In the genomic region with DNA sequence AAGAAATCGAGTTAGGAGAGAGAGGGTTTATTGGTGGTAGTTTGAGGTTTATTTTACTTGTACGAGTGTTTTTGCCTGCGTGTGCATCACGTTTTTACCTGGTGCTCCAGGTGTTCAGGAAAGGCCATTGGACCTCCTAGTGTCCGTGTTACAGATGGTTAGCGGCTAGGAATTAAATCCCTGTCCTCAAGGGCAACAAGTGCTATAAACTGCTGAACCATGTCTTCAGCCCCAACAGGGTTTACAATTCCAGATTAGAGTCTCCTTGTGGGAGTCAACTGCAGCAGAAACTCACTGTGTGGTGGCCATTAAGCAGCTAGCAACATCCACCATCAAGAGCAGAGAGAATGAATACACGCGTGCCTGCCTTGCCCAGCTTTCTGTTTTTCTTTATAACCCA, we compare ENCODE assay signal across 24 mouse cellular contexts. TPM values are rescaled to one million over a fixed set of nuclear protein-coding genes. Genes with fewer than 3 reads are reported as not detected.
A peak's percentile ranks its signal among the peaks of the same experiment; 100 is the strongest.
DNase-seq lines count a peak whose midpoint lies in the region; ATAC-seq and TF ChIP-seq lines count a peak whose summit lies in the region.
"Had no signal": no experiment of that assay in that cellular context is flagged by ENCODE, and none has a peak within 500 bp of the region (broad histone marks: within the 10 kb centered on the region; RNA-seq: fewer than 3 reads in every experiment).

No protein-coding gene starts in this region.

- H3K4me1 ChIP-seq in intestine, postnatal 0 days (replicated peaks; ENCODE audit: control insufficient read depth, insufficient read depth, low read length), result no peaks in the 10 kb centered on the region
- peaks cover 3% of the 10 kb centered on the region; the same call in 1 of the 2 replicates for H3K4me1 ChIP-seq in intestine, embryonic 16.5 days (ENCODE audit: control insufficient read depth, insufficient read depth, low read length)
- no peaks in the 10 kb centered on the region; the same call in 1 of the 2 replicates for H3K4me1 ChIP-seq in kidney, adult 2 months (ENCODE audit: control insufficient read depth, insufficient read depth, low read length)
- no peaks in the 10 kb centered on the region for H3K4me1 ChIP-seq in kidney, embryonic 16.5 days (ENCODE audit: insufficient read depth, low read length)
- H3K4me1 ChIP-seq: embryonic facial prominence, embryonic 12.5 days; embryonic facial prominence, embryonic 15.5 days; hindbrain, embryonic 12.5 days had no signal

- no peak for ATAC-seq in intestine, postnatal 0 days
- no peak for ATAC-seq in intestine, embryonic 16.5 days
- 0 out of 2 replicates have a peak, but pooled peaks have one; percentile 51 for ATAC-seq in kidney, embryonic 16.5 days (ENCODE audit: low FRiP score, low TSS enrichment)
- ATAC-seq: activated CD4-positive, CD25-positive, alpha-beta regulatory T cell, adult 4 months; forebrain, embryonic 14.5 days; forebrain, postnatal 0 days had no signal

- no peak overlapping the region for H3K4me3 ChIP-seq in intestine, postnatal 0 days (ENCODE audit: low read depth, low read length)
- H3K4me3 ChIP-seq in intestine, embryonic 16.5 days (ENCODE audit: low read length), result no peak overlapping the region
- no peak overlapping the region for H3K4me3 ChIP-seq in kidney, adult 2 months (ENCODE audit: insufficient read depth, low read depth, low read length)
- no peak overlapping the region for H3K4me3 ChIP-seq in kidney, embryonic 16.5 days (ENCODE audit: low read length)
- H3K4me3 ChIP-seq: embryonic facial prominence, embryonic 12.5 days; embryonic facial prominence, embryonic 15.5 days; gastrocnemius, adult 2 months; hindbrain, embryonic 12.5 days had no signal

- no peak for TF ChIP-seq CTCF in intestine, postnatal 0 days (IDR thresholded peaks at IDR 0.05; ENCODE audit: low read depth)
- no peak for TF ChIP-seq CTCF in kidney, adult 2 months (conservative IDR thresholded peaks at IDR 0.05; ENCODE audit: insufficient read depth, insufficient read length, low read depth, low read length)

- 65% methylated on average over 8 of the region's 8 CpGs for WGBS in intestine, postnatal 0 days
- 82% methylated on average over 8 of the region's 8 CpGs for WGBS in intestine, embryonic 16.5 days
- WGBS in kidney, adult 2 months, result 28% methylated on average over 8 of the region's 8 CpGs
- WGBS in kidney, embryonic 16.5 days, result 58% methylated on average over 8 of the region's 8 CpGs

- no peaks in the 10 kb centered on the region for H3K9me3 ChIP-seq in intestine, postnatal 0 days (ENCODE audit: control insufficient read depth)
- no peaks in the 10 kb centered on the region for H3K9me3 ChIP-seq in intestine, embryonic 16.5 days (ENCODE audit: control insufficient read depth, low read length)
- no peaks in the 10 kb centered on the region for H3K9me3 ChIP-seq in kidney, embryonic 16.5 days (ENCODE audit: low read length)
- H3K9me3 ChIP-seq: embryonic facial prominence, embryonic 12.5 days; embryonic facial prominence, embryonic 15.5 days; hindbrain, embryonic 12.5 days had no signal

- no peak overlapping the region for H3K4me2 ChIP-seq in intestine, postnatal 0 days (replicated peaks; ENCODE audit: low read depth)
- no peak overlapping the region for H3K4me2 ChIP-seq in intestine, embryonic 16.5 days (ENCODE audit: low read depth, low read length)
- no peak overlapping the region for H3K4me2 ChIP-seq in kidney, embryonic 16.5 days (replicated peaks; ENCODE audit: low read depth, low read length)
- H3K4me2 ChIP-seq: embryonic facial prominence, embryonic 12.5 days; embryonic facial prominence, embryonic 15.5 days; heart, embryonic 11.5 days; hindbrain, embryonic 12.5 days had no signal

- H3K9ac ChIP-seq in intestine, postnatal 0 days (ENCODE audit: low read depth, low read length), result no peak overlapping the region
- no peak overlapping the region for H3K9ac ChIP-seq in intestine, embryonic 16.5 days (ENCODE audit: low read depth, low read length)
- no peak overlapping the region for H3K9ac ChIP-seq in kidney, embryonic 16.5 days (replicated peaks; ENCODE audit: low read length)
- H3K9ac ChIP-seq: embryonic facial prominence, embryonic 12.5 days; embryonic facial prominence, embryonic 15.5 days; forebrain, postnatal 0 days; hindbrain, embryonic 12.5 days had no signal

- no peak for TF ChIP-seq POLR2A in kidney, adult 2 months (IDR thresholded peaks at IDR 0.05; ENCODE audit: low read depth, low read length)

- peak; percentile 66 for DNase-seq in kidney, adult 2 months
- DNase-seq in kidney, postnatal 10 days, result no peak
- peak; percentile 12 to 49 for DNase-seq in kidney, postnatal 25 days
- no peak for DNase-seq in right cerebral cortex, postnatal 36 days (ENCODE audit: low spot score in 2 of 2)
- no peak for DNase-seq in lung, postnatal 10 days
- DNase-seq: adrenal gland, adult 8-10 months; adrenal gland, postnatal 36 days; cerebellum, adult 11 months; cerebellum, adult 2 months; cerebellum, adult 9-11 months; cerebellum, postnatal 25 days; forebrain, postnatal 0 days; gastrocnemius, adult 2 months; gastrocnemius, postnatal 14 days; heart, adult 11 months had no signal

- peaks cover 44% of the 10 kb centered on the region for H3K36me3 ChIP-seq in intestine, postnatal 0 days (ENCODE audit: control insufficient read depth, insufficient read depth)
- H3K36me3 ChIP-seq in intestine, embryonic 16.5 days (ENCODE audit: control insufficient read depth, insufficient read depth, low read length), result no peaks in the 10 kb centered on the region
- no peaks in the 10 kb centered on the region for H3K36me3 ChIP-seq in kidney, adult 2 months (ENCODE audit: control insufficient read depth, insufficient read depth, low read length)
- H3K36me3 ChIP-seq in kidney, embryonic 16.5 days (ENCODE audit: insufficient read depth, low read length), result 0 out of 2 replicates have a peak, but pooled peaks cover 4% of the 10 kb centered on the region
- H3K36me3 ChIP-seq: embryonic facial prominence, embryonic 12.5 days; hindbrain, embryonic 12.5 days had no signal

- 0 out of 2 replicates have a peak overlapping the region, but pooled peaks have one; percentile 5 for H3K27ac ChIP-seq in intestine, postnatal 0 days (ENCODE audit: low read depth, low read length)
- no peak overlapping the region for H3K27ac ChIP-seq in intestine, embryonic 16.5 days (ENCODE audit: low read length)
- peak overlapping the region; percentile 85 for H3K27ac ChIP-seq in kidney, adult 2 months (ENCODE audit: insufficient read depth, low read depth, low read length)
- peak overlapping the region; percentile 41; the same call in 1 of the 2 replicates for H3K27ac ChIP-seq in kidney, embryonic 16.5 days (ENCODE audit: low read length)
- H3K27ac ChIP-seq: embryonic facial prominence, embryonic 12.5 days; embryonic facial prominence, embryonic 15.5 days; gastrocnemius, adult 2 months; hindbrain, embryonic 12.5 days had no signal

- H3K27me3 ChIP-seq in intestine, postnatal 0 days (replicated peaks; ENCODE audit: control insufficient read depth, insufficient read depth, low read length), result no peaks in the 10 kb centered on the region
- 0 out of 2 replicates have a peak, but pooled peaks cover 2% of the 10 kb centered on the region for H3K27me3 ChIP-seq in intestine, embryonic 16.5 days (replicated peaks; ENCODE audit: control insufficient read depth, insufficient read depth, low read length)
- H3K27me3 ChIP-seq in kidney, adult 2 months (replicated peaks; ENCODE audit: control insufficient read depth, insufficient read depth, low read length), result no peaks in the 10 kb centered on the region
- H3K27me3 ChIP-seq in kidney, embryonic 16.5 days (ENCODE audit: insufficient read depth, low read length), result peaks cover 5% of the 10 kb centered on the region

RNA-seq across cellular contexts. Expression of gene Epcam, which starts 7.0 kb away (rescaled TPM):
- 1,279 and 1,318 TPM in 2 replicates for polyA plus RNA-seq in intestine, postnatal 0 days (2015; fragmentation: Nextera tagmentation; extraction: Ambion mirVana)
- 1,152 and 1,162 TPM in 2 replicates for polyA plus RNA-seq in intestine, embryonic 16.5 days (2015; fragmentation: Nextera tagmentation; extraction: Ambion mirVana)
- polyA plus RNA-seq in kidney, adult 2 months (2012; rRNA removed), result 59.5 and 73.8 TPM in 2 replicates
- polyA plus RNA-seq in kidney, embryonic 16.5 days (2015; fragmentation: Nextera tagmentation; extraction: Ambion mirVana), result 313 and 317 TPM in 2 replicates

RNA-seq across cellular contexts. Expression of gene Msh2, which starts 29.4 kb away (rescaled TPM):
- polyA plus RNA-seq in intestine, postnatal 0 days (2015; fragmentation: Nextera tagmentation; extraction: Ambion mirVana), result 13.9 and 15.9 TPM in 2 replicates
- polyA plus RNA-seq in intestine, embryonic 16.5 days (2015; fragmentation: Nextera tagmentation; extraction: Ambion mirVana), result 55.0 and 59.5 TPM in 2 replicates
- polyA plus RNA-seq in kidney, adult 2 months (2012; rRNA removed), result 6.3 and 7.4 TPM in 2 replicates
- polyA plus RNA-seq in kidney, embryonic 16.5 days (2015; fragmentation: Nextera tagmentation; extraction: Ambion mirVana), result 95.5 and 98.6 TPM in 2 replicates

Comparison
In these comparisons a context has a peak if more than half of its experiments do, and no peak if none do; other contexts are left out.
1. DNase-seq: peak in kidney, adult 2 months (single experiment) and kidney, postnatal 25 days (2 of 2); none in kidney, postnatal 10 days (single experiment), right cerebral cortex, postnatal 36 days (0 of 2) and lung, postnatal 10 days (single experiment).